Mouse (Mus musculus) embryonic facial prominence, embryonic 15.5 days (tissue): ENCODE measurements around the gene Ptges. TPM values are rescaled to one million over a fixed set of nuclear protein-coding genes. Genes with fewer than 3 reads are reported as not detected.

Experiments used
- ATAC-seq: fragments of 200-750 bp; cut with Nextera tagmentation; 2 replicates; pipeline ENCODE4 v1.8.0; 2017; ENCODE audit warnings: low read depth, moderate TSS enrichment; ENCODE audit not compliant: insufficient number of reproducible peaks, low FRiP score, low TSS enrichment
- H3K27ac ChIP-seq: fragments of 300-500 bp; sonication (generic); replicated peaks from 2 replicates; pipeline ENCODE4 v1.5.1; 2015; ENCODE audit warnings: mild to moderate bottlenecking, inconsistent platforms
- H3K27me3 ChIP-seq: fragments of 300-500 bp; sonication (generic); 2 replicates; pipeline ENCODE4 v1.6.1; 2015; ENCODE audit warnings: inconsistent platforms
- H3K36me3 ChIP-seq: fragments of 300-500 bp; sonication (generic); 2 replicates; pipeline ENCODE4 v1.6.1; 2015; ENCODE audit warnings: mild to moderate bottlenecking, inconsistent platforms
- H3K4me1 ChIP-seq: fragments of 300-500 bp; sonication (generic); 2 replicates; pipeline ENCODE4 v1.6.1; 2015; ENCODE audit warnings: inconsistent platforms
- H3K4me2 ChIP-seq: fragments of 300-500 bp; sonication (generic); replicated peaks from 2 replicates; pipeline ENCODE4 v1.6.1; 2015; ENCODE audit warnings: mild to moderate bottlenecking, inconsistent platforms
- H3K4me3 ChIP-seq: fragments of 300-500 bp; sonication (generic); replicated peaks from 2 replicates; pipeline ENCODE4 v1.5.1; 2015; ENCODE audit warnings: mild to moderate bottlenecking, inconsistent platforms
- H3K9ac ChIP-seq: fragments of 300-500 bp; sonication (generic); 2 replicates; pipeline ENCODE4 v1.6.1; 2015; ENCODE audit warnings: inconsistent platforms
- H3K9me3 ChIP-seq: fragments of 300-500 bp; sonication (generic); replicated peaks from 2 replicates; pipeline ENCODE4 v1.6.1; 2016; ENCODE audit warnings: inconsistent platforms
- WGBS: fragments of 180-500 bp; shearing (Covaris S2); methylation state at CpG from one replicate; pipeline ENCODE4 v1.1.7; 2015; 5-methylcytosine and 5-hydroxymethylcytosine counted together
- polyA plus RNA-seq: library from polyadenylated mRNA; unstranded; fragments of >200 nt; fragmentation: Nextera tagmentation; extraction: Ambion mirVana; gene quantifications from 2 replicates; pipeline ENCODE4 v1.2.1, GENCODE M21; 2015

The Ptges gene
- 27.0 and 32.4 TPM in 2 replicates for polyA plus RNA-seq

DNA sequence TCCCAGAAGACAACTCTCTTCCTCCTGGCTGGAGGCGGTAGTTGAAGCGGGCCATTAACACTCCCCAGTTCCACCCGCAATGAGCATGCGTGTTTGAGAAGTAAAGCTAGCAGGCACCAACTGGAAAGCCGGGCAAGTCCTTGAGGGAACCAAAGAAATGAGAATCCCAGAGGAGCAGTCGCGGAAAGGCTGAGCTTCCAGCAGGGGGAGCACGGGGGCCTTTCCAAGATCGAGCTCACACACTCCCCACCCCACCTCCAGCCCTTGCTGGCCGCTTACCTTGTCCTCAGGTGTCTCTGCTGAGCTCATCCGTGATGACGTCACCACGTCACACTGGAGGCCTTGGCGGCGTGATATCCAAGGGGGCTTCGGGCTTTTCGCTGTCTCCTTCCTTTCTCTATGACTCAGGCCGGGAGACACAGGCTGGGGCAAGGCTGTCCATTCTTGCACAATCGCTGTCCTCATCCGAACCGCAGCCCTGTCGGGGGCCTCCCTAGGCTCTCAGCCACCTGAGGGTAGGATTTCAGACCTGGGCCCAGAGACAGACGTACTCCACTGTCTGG, at the start of gene Ptges:
Gene Ptges, minus strand, starts transcription at position 381 of the 563 bp plus-strand sequence.
- Histone ChIP-seq H3K27ac (peak within 1 kb of the TSS; percentile 53), H3K9ac (peak within 1 kb of the TSS; percentile 18; the same call in 1 of the 2 replicates)

DNA sequence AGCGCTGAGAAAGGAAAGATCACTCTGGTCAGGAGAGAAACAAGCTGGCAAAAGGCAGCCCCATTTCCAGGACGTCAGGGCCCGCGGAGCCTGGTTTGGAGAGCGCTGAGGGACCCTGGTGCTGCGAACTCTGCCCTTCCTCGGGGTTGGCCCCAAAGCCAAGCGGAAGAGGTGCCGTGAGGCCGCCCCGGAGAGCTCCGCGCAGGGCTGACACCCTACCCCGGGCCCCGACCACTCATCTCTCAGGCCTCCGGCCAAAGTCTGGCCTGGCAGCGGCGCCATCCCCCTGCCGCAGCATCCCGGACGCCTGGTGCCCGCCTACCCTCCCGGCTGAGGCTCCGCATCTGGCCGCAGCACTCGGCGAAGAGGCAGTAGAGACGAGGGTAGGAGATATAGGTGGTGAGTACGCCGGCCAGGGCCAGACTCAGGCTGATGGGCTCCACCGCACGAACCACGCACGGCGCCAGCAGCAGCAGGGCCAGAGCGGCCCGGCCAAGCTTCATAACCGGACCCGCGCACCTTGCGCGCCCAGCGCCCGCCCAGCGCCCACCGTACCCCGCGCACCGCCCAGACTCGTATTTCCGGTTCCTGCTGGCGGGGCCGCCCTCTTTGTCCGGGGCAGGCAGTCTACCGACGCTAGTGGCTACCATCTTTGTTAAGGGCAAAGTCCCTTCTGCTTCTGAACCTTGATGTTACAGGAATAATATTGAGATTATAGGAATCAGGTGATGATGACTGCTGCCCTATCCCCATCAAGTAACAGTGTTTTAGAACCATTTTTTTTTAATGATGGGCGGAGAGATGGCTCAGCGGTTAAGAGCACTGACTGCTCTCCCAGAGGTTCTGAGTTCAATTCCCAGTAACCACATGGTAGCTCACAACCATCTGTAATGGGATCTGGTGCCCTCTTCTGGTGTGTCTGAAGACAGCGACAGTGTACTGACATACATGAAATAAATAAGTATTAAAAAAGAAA, 38.0 kb upstream of the Ptges start, which contains the start of gene Tor1a:
Gene Tor1a, minus strand, starts transcription at position 582 of the 976 bp plus-strand sequence.
- Histone ChIP-seq H3K4me3 (peak within 1 kb of the TSS; percentile 96), H3K36me3 (peaks cover 34% of the 10 kb centered on the region), H3K9me3 (no peaks in the 10 kb centered on the region), H3K4me2 (peak within 1 kb of the TSS; percentile 83), H3K9ac (peak within 1 kb of the TSS; percentile 84), H3K27me3 (no peaks in the 10 kb centered on the region), H3K4me1 (peaks cover 19% of the 10 kb centered on the region), H3K27ac (peak within 1 kb of the TSS; percentile 72)
- ATAC-seq = peak; percentile 90
- WGBS = 2% methylated on average over 59 of the region's 59 CpGs

More for the DNA sequence above, at the start of gene Ptges:
- ATAC-seq = peak; percentile 40; the same call in 1 of the 2 replicates
- H3K9me3 ChIP-seq = no peaks in the 10 kb centered on the region
- peak within 1 kb of the TSS; percentile 38 for H3K4me3 ChIP-seq
- H3K36me3 ChIP-seq = no peaks in the 10 kb centered on the region
- peaks cover 28% of the 10 kb centered on the region for H3K4me1 ChIP-seq
- WGBS = 3% methylated on average over 23 of the region's 23 CpGs
- H3K4me2 ChIP-seq = peak within 1 kb of the TSS; percentile 69
- no peaks in the 10 kb centered on the region for H3K27me3 ChIP-seq

DNA sequence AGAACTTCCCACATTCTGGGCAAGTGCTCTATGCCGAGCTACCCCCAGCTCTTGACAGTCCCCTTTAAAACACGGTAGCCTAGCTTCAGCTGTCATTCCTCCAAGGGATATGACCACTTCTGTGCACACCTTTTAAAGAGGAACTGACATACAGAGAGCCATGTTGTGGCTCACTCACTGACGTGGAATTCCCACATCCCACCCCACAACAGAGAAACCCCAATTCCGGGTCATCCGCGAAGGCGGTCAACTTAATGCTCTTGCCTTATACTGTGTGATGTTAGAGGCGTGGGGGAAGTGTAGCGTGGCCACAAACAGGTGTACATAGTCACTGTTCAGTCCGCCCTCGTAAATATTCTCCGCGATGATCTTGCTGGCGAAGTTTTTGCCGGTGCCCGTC, 37.2 kb upstream of the Ptges start:
- no peak for ATAC-seq

DNA sequence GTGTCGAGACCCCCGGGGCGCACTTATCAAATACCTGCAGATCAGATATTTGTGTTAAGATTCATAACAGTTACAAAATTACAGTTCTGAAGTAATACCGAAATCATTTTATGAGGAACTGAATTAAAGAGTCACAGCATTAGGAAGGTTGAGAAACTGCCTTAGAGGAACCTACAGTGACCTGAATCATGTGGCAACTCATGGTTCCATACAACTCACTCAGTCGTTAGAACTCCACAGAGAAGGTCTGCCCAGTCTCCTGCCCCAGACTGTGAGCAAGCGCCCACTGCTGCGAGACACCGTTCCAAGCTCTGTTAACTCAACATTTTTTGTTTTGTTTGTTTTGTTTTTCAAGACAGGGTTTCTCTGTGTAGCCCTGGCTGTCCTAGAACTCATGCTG, 36.0 kb upstream of the Ptges start:
- 88% methylated on average over 8 of the region's 8 CpGs for WGBS
- no peaks in the 10 kb centered on the region for H3K27me3 ChIP-seq
- no peak overlapping the region for H3K27ac ChIP-seq
- ATAC-seq = no peak
- no peak overlapping the region for H3K4me2 ChIP-seq
- peaks cover 19% of the 10 kb centered on the region for H3K4me1 ChIP-seq
- no peak overlapping the region for H3K4me3 ChIP-seq
- H3K9ac ChIP-seq = no peak overlapping the region
- H3K9me3 ChIP-seq = no peaks in the 10 kb centered on the region
- peaks cover 46% of the 10 kb centered on the region for H3K36me3 ChIP-seq

More for the DNA sequence above, 37.2 kb upstream of the Ptges start:
- H3K4me1 ChIP-seq = peaks cover 19% of the 10 kb centered on the region
- peak overlapping the region; percentile 83 for H3K4me2 ChIP-seq
- H3K9ac ChIP-seq = peak overlapping the region; percentile 84
- WGBS = 17% methylated on average over 16 of the region's 16 CpGs
- peak overlapping the region; percentile 96 for H3K4me3 ChIP-seq
- H3K27me3 ChIP-seq = no peaks in the 10 kb centered on the region
- H3K27ac ChIP-seq = no peak overlapping the region
- no peaks in the 10 kb centered on the region for H3K9me3 ChIP-seq
- peaks cover 37% of the 10 kb centered on the region for H3K36me3 ChIP-seq

DNA sequence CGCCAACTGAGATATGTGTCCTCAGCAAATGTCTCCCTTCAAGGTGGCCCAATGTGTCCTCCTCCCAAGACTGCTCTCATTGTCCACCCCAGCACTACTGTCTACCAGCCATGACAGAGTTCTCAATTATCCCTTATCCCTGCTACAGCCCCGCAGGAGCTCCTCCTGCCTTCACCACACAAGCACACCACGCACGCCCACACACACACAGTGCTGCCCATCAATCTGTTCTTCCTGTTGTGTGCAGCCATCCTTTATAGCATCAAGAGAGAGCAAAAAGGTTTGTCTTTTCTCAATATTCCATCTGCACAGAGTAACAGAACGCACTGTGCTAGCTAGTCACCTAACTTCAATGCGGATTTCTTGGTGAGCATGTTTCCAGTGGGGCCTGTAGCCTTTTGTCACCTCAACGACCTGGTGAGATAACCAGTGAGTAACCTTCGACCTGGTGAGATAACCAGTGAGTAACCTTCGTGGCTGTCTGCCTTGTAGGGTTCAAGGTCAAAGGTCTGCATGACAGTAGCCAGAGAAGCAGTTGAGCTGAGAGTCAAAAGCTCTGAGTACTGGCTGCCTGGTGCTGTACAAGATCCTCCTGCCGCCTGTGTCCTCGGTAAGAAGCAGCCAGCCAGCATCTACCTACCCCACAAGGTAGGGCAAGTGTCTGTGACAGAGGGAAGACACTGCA, 33.0 kb upstream of the Ptges start:
- Histone ChIP-seq H3K9ac (no peak overlapping the region), H3K9me3 (no peaks in the 10 kb centered on the region), H3K27ac (no peak overlapping the region), H3K4me3 (no peak overlapping the region), H3K4me2 (no peak overlapping the region), H3K36me3 (peaks cover 75% of the 10 kb centered on the region), H3K4me1 (peaks cover 16% of the 10 kb centered on the region), H3K27me3 (no peaks in the 10 kb centered on the region)
- 84% methylated on average over 11 of the region's 11 CpGs for WGBS
- no peak for ATAC-seq

DNA sequence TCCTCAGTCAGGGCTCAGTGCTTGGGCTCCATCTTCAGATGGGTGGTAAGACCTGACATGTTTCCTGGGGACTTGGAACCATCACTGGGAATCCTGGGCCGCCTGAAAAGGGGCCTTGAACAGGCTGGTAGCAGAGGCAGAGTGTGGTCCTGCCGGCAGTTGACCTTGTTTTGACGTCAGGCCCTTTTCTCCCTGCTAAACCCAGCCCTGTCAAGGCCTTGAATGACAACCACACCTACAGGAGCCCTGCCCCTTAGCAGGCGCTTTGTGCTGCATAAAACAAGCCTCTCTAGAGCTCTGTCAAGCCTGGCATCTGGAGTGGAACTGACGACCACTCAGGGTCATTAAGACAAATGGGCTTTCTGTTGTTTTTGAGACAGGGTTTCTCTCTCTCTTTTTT, 30.2 kb upstream of the Ptges start:
- Histone ChIP-seq H3K27me3 (no peaks in the 10 kb centered on the region), H3K4me3 (no peak overlapping the region), H3K36me3 (peaks cover 99% of the 10 kb centered on the region), H3K4me2 (no peak overlapping the region), H3K9me3 (no peaks in the 10 kb centered on the region), H3K9ac (no peak overlapping the region), H3K4me1 (peaks cover 14% of the 10 kb centered on the region), H3K27ac (no peak overlapping the region)
- ATAC-seq = no peak
- WGBS = 49% methylated on average over 5 of the region's 5 CpGs

DNA sequence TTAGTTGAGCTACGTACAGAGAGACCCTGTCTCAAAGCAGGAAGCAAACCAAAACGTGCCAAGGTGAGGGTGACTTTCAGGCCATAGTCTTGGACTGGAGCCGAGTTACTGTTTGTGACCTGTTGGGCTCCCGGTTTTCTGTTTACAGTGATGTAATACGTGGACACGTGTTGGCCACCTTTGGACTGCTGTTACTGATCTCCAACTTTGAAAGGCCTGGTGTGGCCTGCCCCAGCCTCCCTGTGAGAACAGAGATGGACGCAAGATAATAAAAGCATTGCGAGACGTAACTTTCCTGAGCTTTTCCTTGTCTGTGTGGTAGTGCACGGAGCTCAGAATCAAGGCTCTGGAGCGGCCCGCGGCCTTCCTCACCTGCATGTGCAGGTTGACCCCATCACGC, 29.1 kb upstream of the Ptges start:
- no peak overlapping the region for H3K9ac ChIP-seq
- 86% methylated on average over 14 of the region's 14 CpGs for WGBS

DNA sequence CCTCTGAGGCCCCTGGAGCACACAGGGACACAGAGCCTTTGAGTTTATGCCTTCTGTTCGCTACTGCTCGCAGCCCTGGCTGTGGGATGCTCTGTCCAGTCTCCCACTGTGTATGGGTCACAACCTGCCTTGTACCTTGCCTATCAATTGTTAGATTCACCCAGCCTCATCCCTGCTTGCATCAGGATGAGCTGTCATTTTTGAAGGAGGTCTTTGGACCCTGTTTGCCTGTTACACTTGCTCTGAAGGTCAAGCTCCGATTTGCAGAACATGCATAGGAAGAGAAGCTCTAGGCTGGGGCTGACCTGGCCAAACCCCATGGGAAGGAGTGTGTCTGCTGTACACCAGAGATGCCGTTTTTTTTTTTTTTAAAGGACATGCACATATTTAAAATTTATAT, 27.8 kb upstream of the Ptges start:
- no peak overlapping the region for H3K9ac ChIP-seq
- no peak overlapping the region for H3K4me2 ChIP-seq
- ATAC-seq = no peak
- H3K4me3 ChIP-seq = no peak overlapping the region
- H3K36me3 ChIP-seq = peaks cover 76% of the 10 kb centered on the region
- H3K27me3 ChIP-seq = no peaks in the 10 kb centered on the region
- 82% methylated on average over 4 of the region's 4 CpGs for WGBS
- no peaks in the 10 kb centered on the region for H3K9me3 ChIP-seq
- H3K27ac ChIP-seq = no peak overlapping the region
- H3K4me1 ChIP-seq = peaks cover 30% of the 10 kb centered on the region

More for the DNA sequence above, 29.1 kb upstream of the Ptges start:
- Histone ChIP-seq H3K4me3 (no peak overlapping the region), H3K27ac (no peak overlapping the region), H3K4me1 (peaks cover 26% of the 10 kb centered on the region), H3K27me3 (no peaks in the 10 kb centered on the region), H3K9me3 (no peaks in the 10 kb centered on the region), H3K4me2 (no peak overlapping the region), H3K36me3 (peaks cover 88% of the 10 kb centered on the region)
- no peak for ATAC-seq

DNA sequence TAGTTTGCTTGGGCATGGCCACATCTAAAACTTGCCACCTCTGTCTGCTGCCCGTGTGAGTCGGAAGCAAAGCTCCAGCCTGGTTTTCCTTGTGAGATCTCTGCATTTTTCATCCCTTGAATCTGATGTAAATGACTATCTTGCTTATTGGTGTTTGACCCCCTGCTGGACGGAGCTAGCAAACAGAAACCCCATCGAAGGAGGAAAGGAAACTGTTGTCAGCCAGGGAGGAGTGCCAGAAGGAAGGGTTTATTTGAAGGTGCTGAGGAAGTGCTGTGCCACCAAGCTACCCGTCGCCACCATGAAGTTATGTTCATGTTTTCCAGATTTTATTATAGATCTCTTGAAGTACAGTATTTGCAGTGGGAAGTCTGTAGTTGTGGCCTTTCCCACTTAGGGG, 25.1 kb upstream of the Ptges start:
- Histone ChIP-seq H3K4me2 (peak overlapping the region; percentile 60), H3K4me1 (peaks cover 34% of the 10 kb centered on the region), H3K27ac (no peak overlapping the region), H3K4me3 (no peak overlapping the region; the same call in 1 of the 2 replicates), H3K36me3 (peaks cover 50% of the 10 kb centered on the region), H3K9ac (no peak overlapping the region), H3K27me3 (no peaks in the 10 kb centered on the region), H3K9me3 (no peaks in the 10 kb centered on the region)
- no peak for ATAC-seq
- 56% methylated on average over 6 of the region's 6 CpGs for WGBS

DNA sequence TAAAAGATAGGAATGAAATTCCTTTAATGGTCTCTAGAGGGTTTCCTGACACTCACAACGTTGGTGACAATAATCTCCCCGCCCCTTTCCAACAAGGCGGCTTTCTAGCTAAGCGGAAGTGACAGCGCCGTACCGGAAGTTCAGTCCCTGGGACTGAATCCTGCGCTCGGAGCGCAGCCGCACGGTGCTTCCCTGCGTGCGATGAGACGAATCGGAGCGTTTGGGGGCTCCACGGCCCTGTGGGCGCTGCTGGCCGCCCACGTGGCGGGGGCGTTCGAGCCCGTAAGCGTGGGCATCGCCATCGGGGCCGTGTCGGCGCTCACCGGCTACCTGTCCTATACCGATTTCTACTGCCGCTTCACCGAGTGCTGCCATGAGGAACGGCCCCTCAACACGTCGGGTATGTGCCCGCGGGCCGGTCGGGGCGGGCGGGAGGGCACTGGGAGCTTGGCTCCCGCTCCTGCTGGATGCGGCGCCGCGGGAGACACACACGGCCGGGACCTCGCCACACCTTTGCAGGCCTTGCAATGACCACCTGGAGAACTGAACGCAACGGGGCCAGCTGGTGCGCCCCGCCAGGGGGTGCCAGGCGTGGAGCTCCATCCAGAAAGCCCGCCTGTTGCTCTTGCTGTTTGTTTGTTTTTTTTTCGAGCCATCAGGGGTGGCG, 23.3 kb upstream of the Ptges start, which contains the start of gene Tor1b:
Gene Tor1b, plus strand, starts transcription at position 136 of the 667 bp plus-strand sequence.
- under 1% methylated on average over 60 of the region's 60 CpGs for WGBS
- no peaks in the 10 kb centered on the region for H3K27me3 ChIP-seq
- H3K4me1 ChIP-seq = peaks cover 34% of the 10 kb centered on the region
- peak within 1 kb of the TSS; percentile 60 for H3K4me2 ChIP-seq
- peaks cover 31% of the 10 kb centered on the region for H3K36me3 ChIP-seq
- H3K27ac ChIP-seq = peak within 1 kb of the TSS; percentile 90
- peak within 1 kb of the TSS; percentile 84 for H3K4me3 ChIP-seq
- peak; percentile 83 for ATAC-seq
- H3K9ac ChIP-seq = peak within 1 kb of the TSS; percentile 74
- H3K9me3 ChIP-seq = no peaks in the 10 kb centered on the region
